In the genomic region with DNA sequence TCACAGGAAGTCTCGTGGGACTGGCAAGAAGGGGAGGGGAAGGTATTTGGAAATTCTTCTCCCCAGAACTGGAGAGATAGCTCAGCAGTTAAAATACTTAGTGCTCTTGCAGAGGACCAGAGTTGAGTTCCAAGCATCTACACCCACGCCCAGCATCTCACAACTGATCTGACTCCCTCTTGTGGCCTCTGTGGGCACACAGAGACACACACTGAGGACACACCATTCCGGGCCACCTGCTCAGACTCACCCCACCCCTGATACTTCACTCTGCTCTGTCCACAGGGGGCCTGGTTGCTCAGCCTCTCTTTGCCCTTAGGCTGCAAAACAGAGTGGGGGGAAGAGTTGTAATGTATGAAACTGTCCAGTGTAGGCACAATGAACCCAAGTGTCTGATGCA, we compare ENCODE assay signal across 9 mouse cellular contexts. TPM values are rescaled to one million over a fixed set of nuclear protein-coding genes. Genes with fewer than 3 reads are reported as not detected.
A peak's percentile ranks its signal among the peaks of the same experiment; 100 is the strongest.
DNase-seq lines count a peak whose midpoint lies in the region; ATAC-seq and TF ChIP-seq lines count a peak whose summit lies in the region.
"Had no signal": no experiment of that assay in that cellular context is flagged by ENCODE, and none has a peak within 500 bp of the region (broad histone marks: within the 10 kb centered on the region; RNA-seq: fewer than 3 reads in every experiment).

No protein-coding gene starts in this region.

- TF ChIP-seq CTCF in embryonic fibroblast, embryonic 13.5 days (IDR thresholded peaks at IDR 0.05; ENCODE audit: borderline replicate concordance, insufficient read depth, low read length) = peak; percentile 43; the same call in 1 of the 2 replicates
- peak; percentile 52 for TF ChIP-seq CTCF in midbrain, postnatal 0 days (IDR thresholded peaks at IDR 0.05)

- H3K4me2 ChIP-seq in midbrain, postnatal 0 days (ENCODE audit: low read depth, low read length, poor library complexity, severe bottlenecking) = no peak overlapping the region

- no peak for TF ChIP-seq POLR2A in embryonic fibroblast, embryonic 13.5 days (IDR thresholded peaks at IDR 0.05; ENCODE audit: low read depth, low read length)

- peak overlapping the region; percentile 96 for H3K4me3 ChIP-seq in megakaryocyte, embryonic 14.5 days (replicated peaks)
- H3K4me3 ChIP-seq in embryonic fibroblast, embryonic 13.5 days (ENCODE audit: insufficient read depth, low read length) = no peak overlapping the region
- H3K4me3 ChIP-seq in midbrain, postnatal 0 days (ENCODE audit: low read depth, low read length) = no peak overlapping the region

- peaks cover 90% of the 10 kb centered on the region for H3K4me1 ChIP-seq in megakaryocyte, embryonic 14.5 days
- peaks cover 6% of the 10 kb centered on the region; the same call in 1 of the 2 replicates for H3K4me1 ChIP-seq in embryonic fibroblast, embryonic 13.5 days (ENCODE audit: control insufficient read depth, insufficient read depth, low read length)
- H3K4me1 ChIP-seq in midbrain, postnatal 0 days (ENCODE audit: insufficient read depth, low read length) = peaks cover 15% of the 10 kb centered on the region; the same call in 1 of the 2 replicates

- WGBS in midbrain, postnatal 0 days = 79% methylated on average over 3 of the region's 3 CpGs

- no peak for ATAC-seq in megakaryocyte, adult 5-6 weeks (ENCODE audit: poor library complexity, severe bottlenecking)
- no peak for ATAC-seq in midbrain, postnatal 0 days (ENCODE audit: low FRiP score)
- ATAC-seq in monocyte, adult 5-6 weeks (replicated peaks; ENCODE audit: insufficient number of reproducible peaks, low FRiP score, low TSS enrichment, poor library complexity, severe bottlenecking) = no peak

- H3K9ac ChIP-seq in midbrain, postnatal 0 days (replicated peaks; ENCODE audit: low read length, poor library complexity, severe bottlenecking) = no peak overlapping the region; the same call in 1 of the 2 replicates

- DNase-seq in cerebellum, adult 9-11 months = peak; percentile 32
- no peak for DNase-seq in cerebellum, adult 8-10 months
- no peak for DNase-seq in midbrain, postnatal 0 days (ENCODE audit: low spot score)
- DNase-seq in layer of hippocampus, postnatal 36 days = no peak
- DNase-seq: kidney, adult 18-20 months had no signal

- H3K27me3 ChIP-seq in megakaryocyte, embryonic 14.5 days (replicated peaks) = no peaks in the 10 kb centered on the region
- H3K27me3 ChIP-seq in midbrain, postnatal 0 days (ENCODE audit: insufficient read depth, low read length) = no peaks in the 10 kb centered on the region

- no peaks in the 10 kb centered on the region for H3K9me3 ChIP-seq in megakaryocyte, embryonic 14.5 days
- H3K9me3 ChIP-seq in midbrain, postnatal 0 days (ENCODE audit: low read length) = no peaks in the 10 kb centered on the region

- H3K27ac ChIP-seq in embryonic fibroblast, embryonic 13.5 days (ENCODE audit: insufficient read depth, low read length) = no peak overlapping the region
- H3K27ac ChIP-seq in midbrain, postnatal 0 days (ENCODE audit: low read depth, low read length) = no peak overlapping the region

- peaks cover 61% of the 10 kb centered on the region for H3K36me3 ChIP-seq in megakaryocyte, embryonic 14.5 days (replicated peaks; ENCODE audit: low read length)
- peaks cover 20% of the 10 kb centered on the region for H3K36me3 ChIP-seq in midbrain, postnatal 0 days (ENCODE audit: insufficient read depth, low read length)

RNA-seq across cellular contexts. Expression of a gene that starts 3.4 kb away (rescaled TPM):
- polyA plus RNA-seq in megakaryocyte, embryonic 14.5 days (2012; ENCODE audit: insufficient read depth, low replicate concordance) = 14.7 and 29.4 TPM in 2 replicates
- total RNA-seq in megakaryocyte, adult 5-6 weeks (2015) = 4.9 and 6.7 TPM in 2 replicates
- 5.0 and 6.3 TPM in 2 replicates for total RNA-seq in megakaryocyte, adult 5-6 weeks (2017)
- polyA plus RNA-seq in embryonic fibroblast, embryonic 13.5 days (2011; ENCODE audit: insufficient read length, low read depth, missing spikeins) = 8.5 and 11.3 TPM in 2 replicates
- total RNA-seq in midbrain, postnatal 0 days (2014; rRNA removed) = 74.1 and 78.5 TPM in 2 replicates
- polyA plus RNA-seq in midbrain, postnatal 0 days (2015; fragmentation: Nextera tagmentation; extraction: Ambion mirVana) = 31.9 and 35.2 TPM in 2 replicates
- total RNA-seq in monocyte, adult 5-6 weeks (2017) = 0.68 to 3.7 TPM (median 1.2 TPM) in 3 replicates
- 10 to 100 TPM; 91.7 to 95.3 TPM for total RNA-seq in layer of hippocampus, postnatal 36 days (2021)
